Mouse (Mus musculus) CH12F3 (cell line): ENCODE results near the gene Cdh23.

Source experiments
- in situ Hi-C: fragments of 300-500 bp; cut with MboI; formaldehyde crosslinking; loops from 2 replicates; pipeline ENCODE4 v1.14.3; 2020; ENCODE audit warnings: low sequenced_read_pairs

Cdh23 gene

GRCm38 (mm10) chr10:60411794-60412193 lies 284.5 kb downstream of the Cdh23 start:
- in situ Hi-C loops, result loop anchor here (5.0 kb wide), 1 partner anchor 341 kb away; the partner anchor contains the start of gene Slc29a3

GRCm38 (mm10) chr10:60407831-60408230 lies 288.5 kb downstream of the Cdh23 start:
- in situ Hi-C loops, result no loop called here

GRCm38 (mm10) chr10:60405460-60406177 lies 290.7 kb downstream of the Cdh23 start:
- in situ Hi-C loops, result no loop called here

- in situ Hi-C loops, result no loop called here
These were observed 295.6 kb downstream of the Cdh23 start for GRCm38 (mm10) chr10:60400507-60401295.

DNA sequence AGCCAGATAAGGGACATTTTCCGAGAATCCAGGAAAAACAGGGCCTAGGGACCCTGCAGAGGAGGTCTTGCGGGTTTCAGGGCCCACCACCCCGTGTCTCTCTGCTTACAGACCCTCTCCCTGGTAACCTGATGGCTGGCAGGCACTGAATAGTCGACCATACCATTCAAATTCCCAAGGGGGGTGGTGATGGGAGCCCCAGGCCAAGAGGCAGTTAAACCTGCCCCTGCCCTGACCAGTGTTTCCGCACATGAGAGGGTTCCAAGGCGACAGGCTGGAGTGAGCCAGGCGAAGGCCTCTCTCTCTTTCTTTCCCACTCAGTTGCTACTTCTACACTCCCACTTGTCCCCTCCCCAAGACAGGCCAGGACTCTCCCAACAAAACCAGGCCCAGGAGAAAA lies 296.8 kb downstream of the Cdh23 start, which contains the start of gene Gm17455:
Gene Gm17455 (plus strand): TSS at position 278 of the 400 bp plus-strand sequence.
- in situ Hi-C loops, result loop anchor here (10.0 kb wide), 1 partner anchor 95 kb away; no protein-coding TSS in a partner anchor

DNA sequence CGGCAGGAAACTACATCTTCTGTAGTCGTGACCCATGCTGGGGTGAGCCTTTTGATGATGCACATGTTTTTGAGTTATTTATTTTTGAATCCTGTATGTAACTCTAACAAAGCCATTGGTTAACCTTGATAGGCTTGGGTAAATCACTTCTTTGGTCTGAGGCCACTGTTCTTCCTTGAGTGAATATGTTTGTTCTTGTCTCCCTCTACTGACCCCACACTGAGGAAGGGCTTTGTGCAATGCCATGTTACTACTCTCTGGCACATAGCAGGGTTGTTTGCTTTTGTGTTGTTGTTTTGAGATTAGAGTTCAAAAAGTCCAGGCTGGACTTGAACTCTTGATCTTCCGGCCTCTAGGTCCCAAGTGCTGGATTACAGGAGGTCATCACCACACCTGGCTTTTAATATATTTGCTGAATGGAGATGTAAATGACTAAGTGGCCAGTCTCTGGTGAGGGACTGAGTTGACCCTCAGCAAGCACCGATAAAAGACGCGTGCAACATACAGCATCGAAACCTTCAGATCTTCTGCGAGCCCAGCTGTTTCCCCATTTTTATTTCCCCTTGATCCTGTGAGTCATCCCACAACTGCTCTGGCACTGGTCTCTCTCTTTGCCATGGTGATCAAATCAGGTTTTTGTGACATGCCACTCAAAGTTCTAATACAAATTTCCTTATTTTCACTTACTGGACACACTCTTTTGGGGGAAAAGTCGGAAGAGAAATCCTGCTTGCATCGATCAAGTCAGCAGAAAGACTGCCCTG lies 298.1 kb downstream of the Cdh23 start:
- in situ Hi-C loops, result loop anchor here (10.0 kb wide), 1 partner anchor 93 kb away; no protein-coding TSS in a partner anchor

DNA sequence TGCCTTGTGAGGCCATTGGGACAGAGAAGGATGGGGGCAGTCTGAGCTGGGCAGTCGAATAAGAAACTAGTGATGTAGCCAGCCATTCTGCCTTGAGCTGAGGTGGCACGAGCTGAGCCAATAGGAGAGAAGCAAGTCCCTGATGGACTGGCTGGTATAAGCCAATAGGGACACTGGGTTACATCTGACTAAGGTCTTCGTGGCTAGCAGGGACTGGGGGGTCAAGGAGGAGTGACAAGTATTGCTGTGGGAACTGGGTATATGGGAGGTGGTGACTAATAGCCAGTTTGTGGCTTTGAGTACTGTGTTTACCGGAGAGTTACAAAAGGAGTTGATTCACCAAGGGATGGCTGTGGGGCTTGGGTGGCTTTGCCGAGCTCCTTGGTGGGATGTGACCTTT lies 300.7 kb downstream of the Cdh23 start:
- in situ Hi-C loops, result loop anchor here (10.0 kb wide), 1 partner anchor 91 kb away; no protein-coding TSS in a partner anchor

GRCm38 (mm10) chr10:60394936-60395335 lies 301.4 kb downstream of the Cdh23 start:
- in situ Hi-C loops, result loop anchor here (10.0 kb wide), 1 partner anchor 90 kb away; no protein-coding TSS in a partner anchor

- in situ Hi-C loops, result loop anchor here (10.0 kb wide), 1 partner anchor 87 kb away; no protein-coding TSS in a partner anchor
These were observed 304.6 kb downstream of the Cdh23 start for GRCm38 (mm10) chr10:60391661-60392060.

- in situ Hi-C loops, result loop anchor here (10.0 kb wide), 1 partner anchor 86 kb away; no protein-coding TSS in a partner anchor
These were observed 305.3 kb downstream of the Cdh23 start for GRCm38 (mm10) chr10:60390904-60391420.

DNA sequence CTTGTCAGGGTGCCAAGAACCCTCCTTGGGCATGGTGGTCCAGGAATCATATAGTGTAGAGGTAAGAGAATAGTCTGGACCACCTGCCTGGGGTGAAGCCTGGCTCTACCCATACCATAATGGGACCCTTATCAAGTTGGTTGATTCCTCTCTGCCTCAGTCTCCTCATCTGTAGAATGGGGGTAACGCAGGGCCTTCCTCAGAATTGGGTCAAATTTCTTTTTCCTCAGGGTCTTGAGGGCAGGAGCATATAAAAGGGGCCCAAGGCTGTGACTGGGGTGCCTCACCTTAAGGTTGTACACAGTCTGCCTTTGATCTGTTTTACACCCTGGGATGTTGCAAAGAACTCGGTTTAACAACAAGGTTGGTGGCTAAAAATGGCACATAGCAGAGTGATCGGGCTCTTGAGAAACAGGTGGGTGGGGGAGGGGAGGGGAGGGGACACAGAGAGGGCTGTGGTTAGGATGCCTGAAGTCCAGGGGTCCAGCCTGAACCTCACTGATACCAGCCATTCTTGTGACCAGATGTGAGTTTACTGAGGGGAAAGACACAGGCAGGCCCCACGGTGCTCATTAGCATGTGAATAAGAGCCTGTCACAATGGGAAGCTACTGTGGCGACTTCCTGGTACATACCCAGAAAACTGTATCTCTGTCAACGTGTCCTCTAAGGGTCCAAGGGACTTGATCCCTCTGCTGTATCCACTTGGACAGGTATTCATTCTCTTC lies 305.9 kb downstream of the Cdh23 start:
- in situ Hi-C loops, result loop anchor here (10.0 kb wide), 1 partner anchor 86 kb away; no protein-coding TSS in a partner anchor

GRCm38 (mm10) chr10:60389447-60389865 lies 306.8 kb downstream of the Cdh23 start:
- in situ Hi-C loops, result no loop called here

- in situ Hi-C loops, result no loop called here
These were observed 308.0 kb downstream of the Cdh23 start for GRCm38 (mm10) chr10:60388332-60388731.

DNA sequence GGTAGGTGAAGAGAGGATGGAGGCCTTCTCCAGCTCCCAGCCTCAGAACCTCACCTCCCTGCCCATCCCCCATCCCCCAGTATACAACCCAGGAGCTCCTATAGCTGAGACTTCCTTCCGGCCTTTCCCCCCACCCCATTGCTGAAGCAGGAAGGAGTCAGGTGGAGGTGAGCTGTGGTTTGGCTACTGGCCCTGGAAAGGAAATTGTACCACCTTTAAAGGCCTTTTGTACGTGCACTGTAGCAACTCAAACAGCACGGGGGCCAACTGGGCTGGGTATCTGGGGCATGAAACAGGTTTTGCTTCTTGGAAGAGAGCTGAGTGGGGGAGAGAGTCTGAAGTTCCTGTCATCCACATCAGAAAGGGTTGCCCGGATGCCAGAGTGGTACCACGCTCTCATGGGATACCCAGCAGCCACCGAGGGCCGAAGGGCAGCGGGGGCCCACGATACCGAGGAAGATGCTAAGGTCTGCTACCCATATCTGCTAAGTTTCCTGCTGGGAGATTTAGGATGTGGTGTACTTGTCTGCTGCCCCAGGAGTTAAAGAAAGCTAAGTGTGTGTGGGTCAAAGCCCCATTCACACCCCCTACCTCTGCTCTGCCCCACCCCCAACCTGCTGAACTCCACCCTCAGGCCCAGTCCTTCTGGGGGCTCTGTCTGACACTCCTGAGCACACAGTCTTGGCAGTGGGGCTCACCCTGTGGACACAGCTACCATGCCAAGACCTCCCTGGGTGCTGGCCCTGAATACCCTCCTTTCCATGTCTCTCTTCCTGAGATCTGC lies 315.0 kb downstream of the Cdh23 start:
- in situ Hi-C loops, result no loop called here

GRCm38 (mm10) chr10:60380229-60380628 lies 316.1 kb downstream of the Cdh23 start:
- in situ Hi-C loops, result no loop called here

DNA sequence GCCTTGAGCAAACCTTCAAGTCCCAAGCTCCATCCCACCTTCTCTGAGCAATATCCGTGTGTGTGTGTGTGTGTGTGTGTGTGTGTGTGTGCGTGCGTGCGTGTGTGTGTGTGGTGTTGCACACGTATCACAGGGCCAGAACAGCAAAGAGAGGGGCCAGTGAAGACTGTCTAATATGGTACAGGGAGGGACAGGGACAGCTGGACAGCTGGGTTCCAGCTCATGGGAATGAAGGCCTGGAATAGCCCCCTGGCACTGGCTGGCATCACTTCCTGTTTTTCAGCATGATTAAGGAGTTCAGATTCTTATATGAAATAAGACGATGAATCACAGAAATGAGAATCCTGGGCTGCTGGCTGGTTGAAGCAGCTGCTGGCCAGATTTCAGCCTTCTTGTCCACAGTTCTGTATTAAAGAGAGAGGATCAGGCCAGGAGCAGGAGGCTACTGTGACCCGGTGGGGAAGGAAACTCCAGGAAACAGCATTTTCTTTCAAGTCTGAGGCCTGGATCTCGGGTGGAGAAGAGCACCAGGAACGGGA lies 316.8 kb downstream of the Cdh23 start:
- in situ Hi-C loops, result no loop called here

GRCm38 (mm10) chr10:60376704-60377103 lies 319.6 kb downstream of the Cdh23 start:
- in situ Hi-C loops, result no loop called here

DNA sequence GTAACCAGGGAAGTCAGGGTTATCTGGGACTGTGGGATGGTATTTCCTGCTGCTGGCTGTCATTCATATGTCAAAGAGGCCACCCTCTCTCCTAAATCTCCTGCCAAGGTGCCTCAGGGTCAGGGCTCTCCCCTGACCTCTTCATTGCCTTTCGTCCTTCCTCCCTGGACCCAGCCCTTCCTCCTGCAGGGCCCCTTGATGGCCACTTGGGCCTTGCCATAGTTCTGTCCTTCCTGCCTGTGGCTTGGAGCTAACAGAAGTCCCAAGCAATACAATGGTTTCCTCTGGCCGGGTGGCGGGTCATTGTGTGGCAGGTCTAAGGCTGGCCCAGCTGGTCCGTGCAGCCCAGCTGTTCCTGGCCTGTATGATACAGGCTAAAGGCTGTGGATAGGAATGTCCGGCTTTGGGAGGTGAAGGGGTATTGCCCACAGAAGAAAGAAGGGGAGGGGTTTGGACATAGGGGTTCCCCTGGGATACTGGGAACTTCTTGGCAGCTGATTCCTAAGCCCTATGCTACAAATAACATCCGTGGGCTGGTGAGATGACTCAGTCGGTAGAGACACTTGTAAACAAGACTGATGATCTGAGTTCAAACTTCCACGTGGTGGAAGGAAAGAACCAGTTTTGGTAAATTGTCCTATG lies 322.2 kb downstream of the Cdh23 start:
- in situ Hi-C loops, result no loop called here
